Mouse (Mus musculus) olfactory bulb, adult 2 months (tissue): Measurements from ENCODE around the gene Sez6.

Experiments used
- CTCF ChIP-seq: fragments of 200-500 bp; IDR thresholded peaks from 2 replicates; pipeline ENCODE4 v1.5.1; 2012; ENCODE audit warnings: low read depth, mild to moderate bottlenecking, low read length, moderate library complexity; ENCODE audit not compliant: insufficient read depth
- POLR2A ChIP-seq: fragments of 200-500 bp; IDR thresholded peaks from 2 replicates; pipeline ENCODE4 v1.6.1; 2012; ENCODE audit warnings: mild to moderate bottlenecking, low read depth, low read length, moderate library complexity; ENCODE audit not compliant: insufficient read depth

- TF ChIP-seq POLR2A (no peak), CTCF (no peak)
Measured at GRCm38 (mm10) chr11:77908468-77908867, 22.1 kb upstream of the Sez6 start.
